Mouse (Mus musculus): ENCODE data around the gene Aimp2.

The Aimp2 gene

DNA sequence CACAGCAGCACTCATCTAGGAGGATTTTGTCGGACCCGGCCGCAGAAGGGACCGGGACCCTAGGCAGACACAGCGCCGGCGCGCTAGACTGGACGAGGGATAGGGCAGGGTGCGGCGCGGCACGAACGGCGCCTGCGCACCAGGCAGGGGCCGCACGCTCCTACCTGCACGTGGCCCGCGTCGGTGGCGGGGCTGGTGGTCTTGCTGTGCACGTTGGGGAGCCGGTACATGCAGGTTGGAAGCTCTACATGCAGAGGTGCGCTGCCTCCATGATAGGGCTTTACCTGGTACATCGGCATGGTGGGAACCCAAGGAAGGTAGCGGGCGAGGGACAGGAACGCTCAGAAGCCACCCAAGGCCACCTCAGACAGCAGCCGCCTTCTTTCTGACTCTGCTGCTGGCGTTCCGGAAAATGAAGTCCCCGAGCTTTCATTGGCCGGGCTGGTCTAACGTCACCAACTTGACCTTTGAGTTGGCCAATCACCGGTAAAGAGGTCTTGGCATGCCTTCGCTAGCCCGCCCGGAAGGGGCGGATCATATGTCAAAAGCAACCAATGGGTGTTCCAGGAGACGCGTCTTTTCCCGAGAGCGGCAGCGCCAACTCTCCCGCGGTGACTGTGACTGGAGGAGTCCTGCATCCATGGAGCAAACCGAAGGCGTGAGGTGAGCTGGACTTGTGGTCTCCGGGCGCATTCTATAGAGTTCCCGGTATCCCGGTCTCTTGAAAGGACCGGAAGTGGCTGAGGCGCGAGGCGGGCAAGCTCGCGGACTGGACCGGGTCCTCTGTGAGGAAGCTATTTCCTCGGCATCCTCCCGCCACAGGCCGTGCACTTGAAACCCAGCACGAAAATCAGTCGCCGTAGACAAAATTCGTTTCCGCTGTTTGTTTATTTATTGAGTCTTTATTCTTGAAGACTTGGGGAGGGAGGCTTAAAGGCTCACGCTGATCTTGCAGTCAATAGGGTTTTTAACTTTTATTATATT is at the start of gene Aimp2, which contains the start of gene Pms2:
Gene Aimp2 (minus strand): TSS at position 431 of the 984 bp plus-strand sequence.
Gene Pms2 (plus strand): TSS at position 548 of the 984 bp plus-strand sequence.
- peak; percentile 96 for DNase-seq (ENCODE audit: low read depth)

DNA sequence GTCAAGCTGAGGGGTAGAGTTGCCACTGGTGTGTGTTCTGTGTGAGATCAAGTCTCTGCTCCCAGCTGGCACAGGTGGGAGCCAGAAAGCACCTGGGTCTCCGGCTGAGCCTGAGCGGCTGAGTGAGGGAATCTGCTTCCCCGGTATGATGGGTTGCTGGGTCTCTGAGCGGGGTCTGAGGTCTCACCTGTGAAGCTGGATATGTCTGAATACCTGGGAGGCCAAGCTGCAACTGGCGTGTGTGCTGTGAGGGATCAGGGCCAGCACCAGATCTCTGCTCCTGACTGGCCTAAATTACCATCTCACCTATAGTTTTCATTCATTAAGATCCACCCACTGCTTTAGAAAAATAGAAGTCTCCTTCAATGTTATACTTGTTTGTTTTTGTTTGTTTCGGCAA is 47.5 kb upstream of the Aimp2 start:
- DNase-seq (ENCODE audit: low read depth): no peak

DNA sequence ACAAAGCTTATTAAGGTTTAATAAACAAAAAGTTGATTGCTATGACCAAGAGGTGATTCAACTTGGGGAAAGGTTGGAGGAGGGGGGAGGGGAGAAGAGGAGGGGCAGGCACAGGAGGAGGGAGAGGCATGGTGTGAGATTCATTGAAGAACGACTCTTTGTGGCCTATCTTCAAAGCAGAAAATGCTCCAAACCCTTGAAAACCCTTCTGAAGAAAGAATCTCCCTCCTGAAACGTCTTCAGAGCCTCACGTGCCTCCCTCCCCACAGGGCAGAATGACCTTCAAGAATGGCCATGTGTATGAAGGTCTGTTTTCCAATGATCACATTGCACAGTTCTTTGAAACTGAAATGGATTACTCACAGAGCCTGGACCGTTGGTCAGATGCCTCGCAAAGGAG is 40.4 kb upstream of the Aimp2 start:
- no peak for DNase-seq (ENCODE audit: low read depth)

DNA sequence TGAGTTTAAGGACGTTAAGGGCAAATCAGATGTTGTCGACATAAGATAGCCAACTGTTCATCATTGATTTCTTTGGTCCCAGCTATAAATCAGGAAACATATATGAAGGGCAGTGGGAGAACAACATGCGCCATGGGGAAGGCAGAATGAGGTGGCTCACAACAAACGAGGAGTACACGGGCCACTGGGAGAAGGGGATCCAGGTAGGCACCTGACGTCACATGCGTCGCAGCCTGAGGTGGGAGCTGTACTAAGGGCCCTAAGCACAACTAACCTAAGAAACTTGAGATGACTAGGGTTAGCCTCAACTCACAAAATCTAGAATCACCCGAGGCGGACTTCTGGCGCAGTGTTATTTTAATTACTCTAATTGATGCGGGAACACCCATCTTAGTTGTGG is 38.7 kb upstream of the Aimp2 start:
- no peak for DNase-seq (ENCODE audit: low read depth)

DNA sequence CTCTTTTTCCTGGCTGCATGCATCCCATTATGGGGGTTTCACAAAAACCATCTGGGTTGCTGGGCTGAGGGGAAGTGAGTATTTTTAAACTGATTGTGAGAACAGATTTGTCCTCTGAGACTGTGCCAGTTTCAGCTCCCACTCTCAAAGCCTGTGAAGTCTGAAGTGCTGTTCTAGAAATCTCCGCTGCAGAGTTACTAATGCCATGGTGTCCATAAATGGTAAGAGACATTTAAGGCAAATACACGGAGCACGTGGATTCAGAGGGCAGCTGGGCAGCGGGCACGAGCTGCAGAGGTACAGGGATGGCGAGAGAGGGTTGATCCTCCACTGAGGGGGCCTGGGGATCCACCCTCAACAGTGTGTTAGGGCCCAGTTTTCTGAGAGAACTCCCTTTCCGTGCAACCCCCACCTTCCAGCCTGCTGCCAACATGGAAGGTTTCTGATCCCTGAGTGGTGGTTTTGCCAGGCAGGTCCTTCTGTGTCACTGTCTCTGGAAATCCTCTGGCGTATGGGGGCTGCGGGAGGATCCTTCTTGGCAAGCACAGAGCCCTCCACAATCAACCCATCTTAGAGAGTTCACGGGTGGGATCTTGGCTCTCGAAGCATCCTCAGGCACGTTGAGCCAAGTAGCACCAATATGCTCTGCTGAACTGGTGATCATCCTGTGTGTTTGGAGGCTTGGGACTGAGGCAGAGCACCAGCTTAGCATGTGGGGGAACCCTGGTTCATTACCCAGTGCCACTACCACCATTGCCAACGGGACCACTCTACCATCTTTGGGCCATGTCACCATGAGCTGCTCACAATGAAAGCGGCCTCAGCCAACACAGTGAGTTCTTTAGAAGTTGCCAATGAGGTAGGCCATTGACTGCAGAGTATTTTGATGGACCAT is 33.8 kb upstream of the Aimp2 start:
- DNase-seq (ENCODE audit: low read depth): no peak

DNA sequence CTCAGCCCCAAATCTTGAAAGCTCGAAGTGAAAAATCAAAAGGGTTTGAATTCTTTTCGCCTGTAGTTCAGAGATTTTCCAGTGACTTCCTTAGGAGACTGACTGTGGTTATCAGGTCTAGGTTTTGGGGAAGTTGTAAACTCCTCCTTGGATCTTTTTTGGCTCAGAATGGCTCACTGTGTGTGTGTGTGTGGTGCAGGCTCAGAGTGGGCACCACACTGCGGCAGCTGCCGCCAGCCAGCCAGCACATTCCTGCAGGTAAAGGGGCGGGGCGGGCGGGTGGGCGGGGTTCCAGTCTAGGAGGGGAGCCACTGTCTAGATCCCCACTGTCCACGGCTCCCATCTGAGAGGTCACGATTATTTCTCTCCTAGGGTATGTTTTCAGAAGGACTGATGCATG is 31.9 kb upstream of the Aimp2 start:
- no peak for DNase-seq (ENCODE audit: low read depth)

DNA sequence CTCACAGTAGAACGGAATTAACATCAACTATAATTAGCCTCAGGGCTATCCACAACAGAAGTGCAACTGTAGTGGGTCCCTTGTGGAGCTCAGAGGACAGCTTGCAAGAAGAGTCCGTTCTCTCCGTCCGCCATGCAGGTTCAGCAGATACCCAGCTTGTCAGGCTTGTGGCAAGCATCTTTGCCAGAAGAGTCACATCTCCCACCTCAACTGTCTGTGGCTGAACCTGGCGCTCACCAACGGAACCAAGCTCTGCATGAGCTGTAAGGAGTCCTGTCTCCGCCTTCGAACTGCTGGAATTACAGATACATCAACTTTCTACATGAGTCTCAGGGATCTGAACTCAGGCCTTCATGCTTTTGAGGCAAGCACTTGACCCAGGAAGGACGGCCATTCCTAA is 26.5 kb upstream of the Aimp2 start:
- no peak for DNase-seq (ENCODE audit: low read depth)

DNA sequence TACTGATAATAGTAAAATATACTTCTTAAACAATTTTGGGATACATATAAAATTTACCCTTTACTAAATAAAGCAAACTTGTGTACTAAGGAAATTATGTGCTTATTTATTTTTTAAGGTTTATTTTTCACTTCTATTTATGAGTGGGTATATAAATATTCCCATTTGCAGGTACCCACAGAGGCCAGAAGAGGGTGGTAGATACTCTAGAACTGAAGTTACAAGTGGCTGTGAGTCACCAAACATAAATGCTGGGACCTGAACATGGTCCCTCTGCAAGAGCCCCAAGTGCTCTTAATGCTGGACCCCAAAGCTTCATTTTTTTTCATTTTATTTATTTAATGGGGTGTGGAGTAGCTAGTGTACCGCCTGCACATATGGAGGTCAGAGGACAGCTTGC is 24.2 kb upstream of the Aimp2 start:
- no peak for DNase-seq (ENCODE audit: low read depth)

DNA sequence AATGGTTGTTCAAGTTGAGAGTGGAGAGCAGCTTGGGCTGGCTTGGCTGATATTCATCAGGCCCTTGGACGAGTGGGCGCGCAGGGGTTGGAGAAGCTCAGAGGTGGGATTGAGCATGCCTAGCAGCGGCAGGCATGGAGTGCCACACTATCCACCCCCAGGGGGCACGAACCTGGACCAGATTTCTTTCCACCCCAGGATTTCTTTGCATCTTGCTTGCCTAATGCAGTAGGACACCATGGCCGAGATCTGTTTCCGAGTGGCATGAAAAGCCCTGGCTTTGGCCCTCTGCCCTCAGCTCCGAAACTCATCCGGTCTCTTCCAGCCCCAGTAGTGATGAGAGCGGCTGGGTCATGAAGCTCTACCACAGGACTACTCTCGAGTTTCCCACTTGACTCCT is 23.8 kb upstream of the Aimp2 start:
- no peak for DNase-seq (ENCODE audit: low read depth)

DNA sequence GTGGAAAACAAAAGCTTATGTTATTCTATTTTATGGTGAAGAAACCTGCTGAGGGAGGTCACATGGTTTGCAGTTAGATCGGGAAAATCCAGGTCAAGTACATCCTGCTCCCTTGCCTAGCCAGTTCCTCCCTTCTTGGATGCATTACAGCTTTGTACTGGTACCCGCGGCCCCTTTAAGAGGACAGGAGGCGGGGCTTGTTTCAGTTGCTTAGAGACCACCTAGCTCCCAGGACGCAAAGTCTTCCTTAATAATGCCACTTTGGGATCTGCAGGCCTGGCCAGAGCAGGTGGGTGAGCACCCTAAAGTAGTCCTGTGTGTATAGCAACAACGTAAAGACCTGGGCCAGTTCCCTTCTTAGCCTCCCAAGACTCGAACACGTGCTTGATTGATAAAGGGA is 23.2 kb upstream of the Aimp2 start, which contains the start of gene Rsph10b:
Gene Rsph10b (plus strand): TSS at position 205 of the 400 bp plus-strand sequence.
- DNase-seq (ENCODE audit: low read depth): no peak

DNA sequence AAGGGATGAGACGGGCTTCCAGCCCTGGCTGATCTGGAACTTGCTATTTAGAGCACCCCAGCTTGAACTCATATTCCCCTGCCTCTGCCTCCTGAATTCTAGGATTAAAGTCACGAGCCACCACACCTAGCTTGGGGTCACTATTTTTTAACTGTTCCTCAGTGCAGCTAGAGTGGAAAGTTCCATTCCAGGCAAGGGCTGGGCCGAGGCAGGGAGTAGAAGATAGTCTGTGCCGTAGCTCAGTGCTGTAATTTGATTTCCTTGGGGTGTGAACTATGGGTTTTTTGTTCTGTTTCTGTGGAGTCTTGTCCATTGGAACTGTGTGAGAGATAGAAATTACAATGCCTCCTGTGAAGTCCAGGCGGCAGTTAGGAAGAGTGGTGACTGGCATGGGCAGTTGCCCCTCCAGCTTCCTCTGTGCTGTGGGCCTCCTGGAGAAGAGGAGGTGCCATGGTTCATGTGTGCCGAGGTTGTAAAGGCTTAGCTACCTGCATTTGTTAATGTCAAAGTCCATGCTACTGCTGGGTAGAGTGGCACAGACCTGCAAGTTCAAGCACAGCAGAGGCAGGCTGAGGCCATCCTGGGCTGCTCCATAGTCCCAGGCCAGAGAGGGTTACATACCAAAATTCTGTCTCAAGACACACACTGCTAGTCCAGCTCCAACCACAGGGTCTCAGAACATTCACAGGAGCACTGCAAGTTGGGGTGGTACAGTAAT is 22.4 kb upstream of the Aimp2 start:
- no peak for DNase-seq (ENCODE audit: low read depth)

DNA sequence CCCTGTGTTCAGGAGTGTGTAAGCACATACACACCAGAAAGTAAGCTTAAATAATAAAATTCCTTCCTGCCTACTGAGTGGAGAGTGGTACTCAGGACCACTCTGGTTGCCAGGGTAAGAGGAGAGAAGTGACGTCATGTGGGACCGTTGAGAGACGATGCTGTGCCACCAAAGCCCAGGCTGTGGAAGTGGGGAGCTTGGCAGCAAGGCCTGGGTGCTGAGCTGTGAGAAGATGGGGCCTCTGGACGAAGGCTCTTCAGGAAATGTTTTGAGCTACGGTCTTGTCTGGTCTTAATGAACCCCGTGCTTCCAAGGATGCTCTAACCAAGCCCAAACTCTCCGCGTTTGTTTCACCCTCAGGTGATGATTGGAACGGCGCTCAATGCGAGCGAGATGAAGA is 21.0 kb upstream of the Aimp2 start:
- no peak for DNase-seq (ENCODE audit: low read depth)

DNA sequence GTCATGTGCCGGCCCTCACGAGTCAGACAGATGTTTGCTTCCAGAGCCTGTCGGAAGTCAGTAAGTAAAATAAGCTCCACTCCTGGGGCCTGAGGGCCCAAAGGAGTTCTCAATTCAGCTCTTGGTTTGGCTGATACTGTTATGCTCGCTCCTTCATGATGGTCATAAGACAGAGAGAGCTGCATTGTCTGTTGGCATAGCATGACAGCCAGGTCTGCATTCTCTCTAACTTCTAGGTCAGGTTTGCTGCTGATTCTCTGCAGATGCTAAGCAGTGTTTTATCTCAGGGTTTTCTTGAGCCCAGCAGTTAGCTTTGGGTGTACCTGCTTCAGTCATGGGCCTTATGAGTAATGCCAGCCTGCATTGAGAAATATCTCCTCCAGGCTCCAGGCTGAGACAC is 19.6 kb upstream of the Aimp2 start:
- no peak for DNase-seq (ENCODE audit: low read depth)

DNA sequence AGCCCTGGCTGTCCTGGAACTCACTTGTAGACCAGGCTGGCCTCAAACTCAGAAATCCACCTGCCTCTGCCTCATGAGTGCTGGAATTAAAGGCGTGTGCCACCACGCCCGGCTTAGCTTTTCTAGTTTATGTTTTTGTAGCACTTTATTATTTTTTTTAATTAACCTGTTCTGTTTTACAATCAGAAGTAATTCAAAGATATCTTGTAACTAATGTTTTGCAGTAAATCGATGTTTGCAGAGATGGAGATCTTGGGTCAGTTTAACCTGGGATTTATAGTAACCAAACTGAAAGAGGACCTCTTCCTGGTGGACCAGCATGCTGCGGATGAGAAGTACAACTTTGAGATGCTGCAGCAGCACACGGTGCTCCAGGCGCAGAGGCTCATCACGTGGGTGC is 18.2 kb upstream of the Aimp2 start, which contains the start of gene Gm42421:
Gene Gm42421 (plus strand): TSS at position 301 of the 400 bp plus-strand sequence.
- DNase-seq (ENCODE audit: low read depth): no peak

DNA sequence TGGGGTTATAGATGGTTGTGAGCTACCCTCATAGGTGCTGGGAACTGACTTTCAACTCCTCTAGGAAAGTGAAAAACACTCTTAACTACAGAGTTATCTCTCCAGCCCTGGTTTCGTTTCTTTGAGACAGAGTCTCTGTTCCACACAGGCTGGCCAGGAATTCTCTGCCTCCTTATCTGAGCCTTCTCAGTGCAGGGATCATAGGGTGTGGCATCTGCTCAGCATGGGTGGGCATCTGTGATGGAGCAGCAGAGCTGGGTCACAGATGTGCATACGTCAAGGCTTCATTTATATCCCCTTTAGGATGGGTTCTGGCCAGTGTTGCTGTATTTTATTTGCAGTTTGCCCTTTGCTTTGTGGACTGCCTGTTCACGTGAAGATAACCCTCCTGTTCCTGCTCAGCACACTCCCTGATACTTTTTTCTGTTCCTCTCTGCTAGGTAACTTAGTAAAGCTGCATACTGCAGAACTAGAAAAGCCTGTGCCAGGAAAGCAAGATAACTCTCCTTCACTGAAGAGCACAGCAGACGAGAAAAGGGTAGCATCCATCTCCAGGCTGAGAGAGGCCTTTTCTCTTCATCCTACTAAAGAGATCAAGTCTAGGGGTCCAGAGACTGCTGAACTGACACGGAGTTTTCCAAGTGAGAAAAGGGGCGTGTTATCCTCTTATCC is 15.3 kb upstream of the Aimp2 start:
- no peak for DNase-seq (ENCODE audit: low read depth)

DNA sequence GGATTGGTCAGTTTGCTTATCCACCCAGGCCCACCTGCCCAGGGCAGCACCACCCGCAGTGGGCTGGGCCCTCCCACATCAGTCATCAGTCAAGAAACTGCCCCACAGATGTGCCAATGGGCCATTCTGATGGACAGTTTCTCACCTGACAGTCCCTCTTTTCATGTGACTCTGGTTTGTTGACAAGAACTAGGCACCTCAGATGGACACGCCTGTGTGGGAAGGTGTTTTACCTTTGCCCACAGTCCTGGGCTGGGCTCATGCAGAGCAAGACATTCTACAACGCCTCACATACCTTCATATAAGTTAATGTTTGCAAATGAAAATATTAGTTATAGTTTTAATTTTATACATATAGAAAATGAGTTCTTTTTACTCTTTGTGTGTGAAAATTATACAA is 8.5 kb upstream of the Aimp2 start:
- DNase-seq (ENCODE audit: low read depth): no peak

DNA sequence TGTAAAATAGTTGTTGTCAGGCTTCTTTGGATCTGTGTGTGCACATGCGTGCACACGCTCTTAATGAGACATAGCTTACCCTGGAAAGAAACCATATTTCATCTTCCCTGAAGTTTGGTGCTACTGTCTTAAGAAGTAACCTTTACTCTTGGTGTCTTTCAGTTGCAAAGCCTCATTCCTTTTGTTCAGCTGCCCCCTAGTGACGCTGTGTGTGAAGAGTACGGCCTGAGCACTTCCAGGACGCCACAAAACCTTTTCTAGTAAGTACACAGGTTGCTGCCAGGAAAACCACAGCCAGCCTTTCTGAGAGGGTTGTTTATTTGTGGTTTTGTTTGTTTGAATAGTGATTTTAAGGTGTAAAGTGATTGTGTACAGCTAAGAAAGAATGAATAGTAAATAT is 7.8 kb upstream of the Aimp2 start:
- peak; percentile 80 for DNase-seq (ENCODE audit: low read depth)

DNA sequence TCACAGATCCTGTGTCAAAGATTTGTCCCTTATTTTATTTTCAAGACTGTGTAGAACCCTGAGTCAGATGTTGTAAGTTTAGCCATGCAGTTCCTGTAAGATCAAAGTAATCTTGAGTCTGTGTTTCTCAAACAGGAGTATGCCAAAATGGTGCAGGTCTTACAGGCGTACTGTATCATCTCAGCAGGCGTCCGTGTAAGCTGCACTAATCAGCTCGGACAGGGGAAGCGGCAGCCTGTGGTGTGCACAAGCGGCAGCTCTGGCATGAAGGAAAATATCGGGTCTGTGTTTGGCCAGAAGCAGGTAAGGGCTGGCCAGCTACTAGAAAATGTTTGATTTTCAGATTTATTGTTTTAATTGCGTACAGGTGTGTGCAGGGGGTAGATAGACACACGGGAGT is 6.6 kb upstream of the Aimp2 start:
- no peak for DNase-seq (ENCODE audit: low read depth)

DNA sequence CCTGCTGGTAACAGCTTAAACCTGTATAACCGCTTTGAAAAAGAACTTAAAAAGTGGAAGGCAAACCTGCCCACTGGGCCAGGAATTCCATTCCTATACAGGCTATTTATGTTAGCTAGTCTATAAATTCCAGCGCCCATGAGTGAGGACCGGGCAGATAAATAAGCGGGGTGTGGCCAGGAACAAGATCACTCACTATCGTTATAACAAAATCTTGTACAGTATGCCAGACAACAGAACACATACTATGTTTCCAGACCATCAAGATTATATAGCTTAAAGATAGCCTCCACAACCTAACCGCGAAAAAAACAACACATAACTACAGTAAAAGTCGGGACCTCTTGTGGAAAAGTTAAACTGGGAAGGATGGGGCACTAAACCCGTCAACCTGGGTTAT is 721 bp downstream of the Aimp2 start:
- DNase-seq (ENCODE audit: low read depth): no peak

DNA sequence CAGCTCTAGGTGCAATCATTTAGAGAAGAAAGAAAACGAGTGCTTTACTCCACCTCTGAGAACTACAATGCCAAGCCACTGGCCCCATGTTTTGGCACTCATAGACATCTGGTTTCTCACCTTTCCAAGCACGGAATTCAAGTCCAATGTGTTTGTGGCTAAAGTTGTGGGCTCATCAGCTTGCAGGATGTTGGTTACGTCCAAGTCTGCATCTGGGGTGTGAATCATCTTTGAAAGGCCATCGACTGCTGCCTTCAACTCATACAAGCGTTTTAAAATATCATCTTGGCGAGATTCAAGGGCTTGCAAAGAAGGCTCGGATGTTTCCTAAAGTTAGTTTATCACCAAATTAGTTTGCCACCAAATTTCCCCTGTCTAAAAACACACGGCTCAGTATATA is 3.2 kb downstream of the Aimp2 start:
- DNase-seq (ENCODE audit: low read depth): no peak

DNA sequence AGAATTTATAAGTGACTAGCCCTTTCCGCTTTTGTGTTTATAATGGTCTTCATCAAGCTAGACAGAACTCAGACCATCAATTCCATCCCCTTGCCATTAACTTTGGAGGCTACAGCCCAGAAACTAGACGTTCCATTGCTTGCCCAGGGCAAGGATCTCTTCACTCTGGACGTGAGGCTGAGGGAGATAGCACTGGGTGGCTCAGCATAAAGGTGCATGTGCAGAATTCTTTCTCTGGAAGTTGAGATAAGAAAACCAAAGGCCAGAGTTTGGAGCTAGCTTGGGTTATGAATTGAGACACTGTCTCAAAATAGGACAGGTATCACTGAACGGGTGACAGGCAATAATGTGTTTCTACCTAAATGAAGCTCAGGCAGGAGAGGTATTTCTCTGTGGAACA is 5.8 kb downstream of the Aimp2 start:
- DNase-seq (ENCODE audit: low read depth): no peak
